Mouse (Mus musculus) myocyte (in vitro differentiated cells): ENCODE data around the gene Csnk2b. TPM values are rescaled to one million over a fixed set of nuclear protein-coding genes. Genes with fewer than 3 reads are reported as not detected.
"Not testable (repeated sequence)": the region's sequence is repeated elsewhere in the genome, so short reads cannot be mapped to it uniquely, and the experiment has no call there.

Source experiments
- H3K27me3 ChIP-seq: one replicate; pipeline ENCODE4 v1.6.1; 2011; ENCODE audit not compliant: control insufficient read depth, insufficient read depth, insufficient read length
- H3K36me3 ChIP-seq: one replicate; pipeline ENCODE4 v1.6.1; 2011; ENCODE audit not compliant: control insufficient read depth, insufficient read depth
- H3K4me2 ChIP-seq: one replicate; pipeline ENCODE4 v1.6.1; 2011; ENCODE audit warnings: low read depth, control low read depth
- H3K4me3 ChIP-seq: one replicate; pipeline ENCODE4 v1.5.1; 2011; ENCODE audit warnings: mild to moderate bottlenecking, control low read depth, moderate library complexity
- H3K79me2 ChIP-seq: one replicate; pipeline ENCODE4 v1.6.1; 2011; ENCODE audit not compliant: control insufficient read depth, insufficient read depth
- H3ac ChIP-seq: one replicate; pipeline ENCODE4 v1.6.1; 2011; ENCODE audit not compliant: control insufficient read depth, insufficient read length
- CEBPB ChIP-seq: IDR thresholded peaks from 2 replicates; pipeline ENCODE4 v1.6.1; 2011; ENCODE audit warnings: mild to moderate bottlenecking, moderate library complexity; ENCODE audit not compliant: poor library complexity, insufficient read depth, severe bottlenecking
- E2F4 ChIP-seq: IDR thresholded peaks from one replicate; pipeline ENCODE4 v1.6.1; 2011; ENCODE audit warnings: mild to moderate bottlenecking, control low read depth, moderate library complexity; ENCODE audit not compliant: insufficient read depth
- MAX ChIP-seq: IDR thresholded peaks from one replicate; pipeline ENCODE4 v1.6.1; 2011; ENCODE audit warnings: low read depth, mild to moderate bottlenecking, control low read depth
- MYOD1 ChIP-seq, 3 experiments: IDR thresholded peaks; one replicate each; pipeline ENCODE4 v1.6.1; 2011; ENCODE audit warnings: control low read depth in 2 of 3, low read depth in 2 of 3, mild to moderate bottlenecking in 2 of 3, moderate library complexity in 1 of 3; ENCODE audit not compliant: insufficient read length in 2 of 3, control insufficient read depth in 1 of 3
- MYOG ChIP-seq, 3 experiments: IDR thresholded peaks; one replicate each; pipeline ENCODE4 v1.6.1; 2011; ENCODE audit warnings: control low read depth in 2 of 3, low read depth in 2 of 3, mild to moderate bottlenecking in 2 of 3; ENCODE audit not compliant: insufficient read length in 2 of 3, control insufficient read depth in 1 of 3, insufficient read depth in 1 of 3
- POLR2A ChIP-seq: IDR thresholded peaks from one replicate; pipeline ENCODE4 v1.6.1; 2011; ENCODE audit warnings: low read depth, mild to moderate bottlenecking, control low read depth, moderate library complexity; ENCODE audit not compliant: insufficient read length
- POLR2AphosphoS2 ChIP-seq: IDR thresholded peaks from one replicate; pipeline ENCODE4 v1.6.1; 2011; ENCODE audit warnings: low read depth, control low read depth; ENCODE audit not compliant: insufficient read length
- REST ChIP-seq: IDR thresholded peaks from one replicate; pipeline ENCODE4 v1.6.1; 2011; ENCODE audit warnings: mild to moderate bottlenecking, control low read depth, moderate library complexity; ENCODE audit not compliant: insufficient read depth, insufficient read length
- SRF ChIP-seq: IDR thresholded peaks from one replicate; pipeline ENCODE4 v1.6.1; 2011; ENCODE audit warnings: low read depth; ENCODE audit not compliant: control insufficient read depth, insufficient read length
- TCF12 ChIP-seq: IDR thresholded peaks from one replicate; pipeline ENCODE4 v1.6.1; 2011; ENCODE audit warnings: mild to moderate bottlenecking, control low read depth; ENCODE audit not compliant: poor library complexity, insufficient read depth, severe bottlenecking
- TCF3 ChIP-seq: IDR thresholded peaks from one replicate; pipeline ENCODE4 v1.6.1; 2011; ENCODE audit warnings: low read depth, control low read depth; ENCODE audit not compliant: insufficient read length
- USF1 ChIP-seq: IDR thresholded peaks from one replicate; pipeline ENCODE4 v1.6.1; 2011; ENCODE audit warnings: low read depth, mild to moderate bottlenecking, control low read depth, moderate library complexity
- polyA plus RNA-seq: library from polyadenylated mRNA; unstranded; fragments of >200 nt; fragmentation: generic; extraction: Trizol; gene quantifications from one replicate; pipeline ENCODE4 v1.2.1, GENCODE M21; 2012; ENCODE audit warnings: missing spikeins

The Csnk2b gene
- polyA plus RNA-seq, 1 experiment, result 320 TPM

DNA sequence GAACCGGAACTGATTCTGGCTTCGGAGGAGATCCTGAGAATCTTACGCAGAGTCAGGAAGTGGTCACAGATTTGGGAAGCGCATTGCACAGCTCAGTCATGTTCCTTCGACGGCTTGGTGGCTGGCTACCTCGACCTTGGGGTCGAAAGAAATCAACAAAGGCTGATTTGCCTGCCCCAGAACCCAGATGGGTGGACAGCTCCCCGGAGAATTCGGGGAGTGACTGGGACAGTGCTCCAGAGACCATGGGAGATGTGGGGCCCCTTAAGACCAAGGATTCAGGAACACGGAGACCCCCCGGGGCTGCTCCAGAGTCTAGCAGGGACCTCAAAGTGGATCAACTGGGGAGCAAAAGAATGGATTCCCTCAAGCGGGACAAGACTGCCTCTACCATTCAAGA, 5.2 kb upstream of the Csnk2b start:
- H3K27me3 ChIP-seq, result no peaks in the 10 kb centered on the region
- no peaks in the 10 kb centered on the region for H3K36me3 ChIP-seq
- H3ac ChIP-seq, result peak overlapping the region; percentile 27
- peaks cover 32% of the 10 kb centered on the region for H3K79me2 ChIP-seq
- peak overlapping the region; percentile 86 for H3K4me2 ChIP-seq
- no peak for TF ChIP-seq USF1
- TF ChIP-seq E2F4, result no peak
- no peak for TF ChIP-seq CEBPB
- no peak for TF ChIP-seq MYOG (IDR thresholded peaks at IDR 0.05; ENCODE audit: control insufficient read depth in 1 of 3, insufficient read depth in 1 of 3, insufficient read length in 2 of 3, low read depth in 2 of 3)
- TF ChIP-seq REST, result no peak
- no peak for TF ChIP-seq MAX
- TF ChIP-seq POLR2A, result no peak
- no peak for TF ChIP-seq SRF
- TF ChIP-seq MYOD1 (IDR thresholded peaks at IDR 0.05; ENCODE audit: control insufficient read depth in 1 of 3, insufficient read length in 2 of 3, low read depth in 2 of 3), result no peak
- TF ChIP-seq POLR2AphosphoS2, result no peak
- peak overlapping the region; percentile 90 for H3K4me3 ChIP-seq

- peak in 2 of 3 experiments; percentile 54 to 68 for TF ChIP-seq MYOG (IDR thresholded peaks at IDR 0.05; ENCODE audit: control insufficient read depth in 1 of 3, insufficient read depth in 1 of 3, insufficient read length in 2 of 3, low read depth in 2 of 3)
- TF ChIP-seq USF1, result no peak
- peak; percentile 77 for TF ChIP-seq POLR2AphosphoS2
- TF ChIP-seq POLR2A, result peak; percentile 86
- no peak for TF ChIP-seq TCF3
- TF ChIP-seq SRF, result peak; percentile 15
- peak in 2 of 3 experiments; percentile 34 to 68 for TF ChIP-seq MYOD1 (IDR thresholded peaks at IDR 0.05; ENCODE audit: control insufficient read depth in 1 of 3, insufficient read length in 2 of 3, low read depth in 2 of 3)
- Histone ChIP-seq H3K79me2 (peaks cover 36% of the 10 kb centered on the region), H3K4me3 (peak within 1 kb of the TSS; percentile 90), H3K4me2 (peak within 1 kb of the TSS; percentile 86), H3ac (peak within 1 kb of the TSS; percentile 27), H3K36me3 (no peaks in the 10 kb centered on the region), H3K27me3 (no peaks in the 10 kb centered on the region)
Observed at GRCm38 (mm10) chr17:35126206-35126611, 4.4 kb upstream of the Csnk2b start, which contains the start of gene D17H6S53E. TSS of gene D17H6S53E (plus strand) at chr17:35126373.

DNA sequence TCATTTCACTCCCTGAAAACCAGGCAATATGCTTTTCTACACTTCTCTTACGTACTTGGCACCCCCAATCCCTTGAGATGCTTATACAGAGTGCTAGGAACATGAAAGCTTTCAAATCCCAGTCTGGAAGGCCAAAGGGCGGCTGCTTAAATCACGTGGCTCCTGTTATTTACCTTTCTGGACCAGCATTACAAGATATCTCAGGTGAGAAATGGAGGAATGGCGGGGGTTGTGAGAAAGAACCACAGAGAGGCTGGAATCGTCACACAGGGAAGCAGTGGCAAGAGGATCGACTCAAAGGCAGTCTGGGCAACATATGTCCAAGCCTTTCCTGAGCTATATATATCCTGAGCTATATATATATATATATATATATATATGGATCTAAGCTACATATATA, 3.7 kb upstream of the Csnk2b start:
- Histone ChIP-seq H3K36me3 (no peaks in the 10 kb centered on the region), H3K4me2 (peak overlapping the region; percentile 86), H3K79me2 (peaks cover 40% of the 10 kb centered on the region), H3K4me3 (peak overlapping the region; percentile 90), H3K27me3 (no peaks in the 10 kb centered on the region), H3ac (peak overlapping the region; percentile 27)
- peak; percentile 24 for TF ChIP-seq USF1
- no peak for TF ChIP-seq MYOG (IDR thresholded peaks at IDR 0.05; ENCODE audit: control insufficient read depth in 1 of 3, insufficient read depth in 1 of 3, insufficient read length in 2 of 3, low read depth in 2 of 3)
- TF ChIP-seq MAX, result no peak
- TF ChIP-seq TCF12, result no peak
- TF ChIP-seq E2F4, result no peak
- TF ChIP-seq POLR2AphosphoS2, result no peak

DNA sequence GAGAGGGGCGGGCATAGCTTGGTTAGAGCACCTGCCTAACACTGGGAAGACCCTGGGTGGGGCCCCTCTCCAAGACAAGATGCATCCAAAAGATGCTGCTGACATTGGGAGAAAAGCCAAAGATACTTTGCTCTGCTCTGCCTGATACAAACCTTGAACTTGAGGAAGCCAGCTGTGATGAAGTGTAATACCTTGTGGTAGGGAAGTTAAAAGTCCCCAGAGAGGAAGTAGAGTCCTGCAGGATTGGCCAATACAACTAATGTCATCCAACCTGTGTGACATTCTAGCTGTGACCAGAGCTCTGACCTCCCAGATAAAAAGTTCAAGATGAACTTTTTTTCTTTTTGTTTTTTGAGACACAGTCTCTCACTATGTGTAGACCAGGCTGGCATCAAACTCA, 3.2 kb upstream of the Csnk2b start:
- Histone ChIP-seq H3K4me3 (no peak overlapping the region), H3K36me3 (no peaks in the 10 kb centered on the region), H3K79me2 (peaks cover 45% of the 10 kb centered on the region), H3K27me3 (no peaks in the 10 kb centered on the region), H3ac (no peak overlapping the region), H3K4me2 (peak overlapping the region; percentile 78)
- TF ChIP-seq TCF12 (no peak), MYOD1 (IDR thresholded peaks at IDR 0.05; ENCODE audit: control insufficient read depth in 1 of 3, insufficient read length in 2 of 3, low read depth in 2 of 3) (no peak), POLR2AphosphoS2 (no peak), MAX (no peak), CEBPB (no peak), MYOG (IDR thresholded peaks at IDR 0.05; ENCODE audit: control insufficient read depth in 1 of 3, insufficient read depth in 1 of 3, insufficient read length in 2 of 3, low read depth in 2 of 3) (no peak), POLR2A (no peak), REST (no peak), SRF (no peak), E2F4 (no peak), USF1 (no peak), TCF3 (no peak)

DNA sequence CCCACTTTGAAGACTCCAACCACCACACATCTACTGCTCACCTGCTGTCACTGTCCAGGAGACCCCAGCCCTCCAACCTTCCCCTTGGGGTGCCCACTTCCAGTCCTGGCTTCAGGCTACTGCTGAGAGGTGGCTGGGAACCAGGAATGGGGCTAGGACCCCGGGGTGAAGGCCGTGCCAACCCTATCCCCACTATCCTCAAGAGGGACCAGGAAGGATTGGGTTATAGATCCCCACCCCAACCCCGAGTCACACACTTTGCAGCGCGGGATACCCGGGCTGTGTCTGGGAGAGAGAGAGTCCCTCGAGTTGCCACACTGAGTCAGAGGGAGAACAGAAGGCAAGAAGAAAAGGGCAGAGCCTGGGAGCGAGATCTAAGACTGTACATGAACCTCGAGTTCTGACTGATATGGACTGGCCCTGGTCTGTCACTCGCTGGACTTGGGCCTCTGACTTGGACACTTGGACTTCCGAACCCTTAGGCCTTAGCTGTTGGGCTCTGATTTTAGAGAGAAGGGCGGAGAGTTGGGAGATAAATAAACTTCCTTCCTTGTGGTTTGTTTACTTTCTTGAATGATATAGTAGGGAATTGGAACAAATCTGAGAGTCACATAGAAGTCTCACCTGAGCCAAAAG, 2.5 kb upstream of the Csnk2b start:
- not testable (repeated sequence) for H3K27me3 ChIP-seq, H3ac ChIP-seq, H3K4me3 ChIP-seq, H3K4me2 ChIP-seq, H3K36me3 ChIP-seq
- peaks cover 52% of the 10 kb centered on the region for H3K79me2 ChIP-seq

- not testable (repeated sequence) for H3K4me3 ChIP-seq, H3K4me2 ChIP-seq, H3ac ChIP-seq, H3K27me3 ChIP-seq, H3K36me3 ChIP-seq
- peaks cover 50% of the 10 kb centered on the region for H3K79me2 ChIP-seq
Observed at GRCm38 (mm10) chr17:35123287-35123686, 1.4 kb upstream of the Csnk2b start.
